Mouse (Mus musculus): ENCODE measurements around the gene Lhx2. TPM values are rescaled to one million over a fixed set of nuclear protein-coding genes. Genes with fewer than 3 reads are reported as not detected.

The Lhx2 gene
- polyA plus RNA-seq, 1 experiment from 2014 or later, result 68.9 TPM

GRCm38 (mm10) chr2:38323380-38323779 lies 15.7 kb upstream of the Lhx2 start:
- ATAC-seq (ENCODE audit: low FRiP score, low TSS enrichment), result no peak
- Histone ChIP-seq H3K4me3 (replicated peaks; ENCODE audit: low read depth, low read length) (no peak overlapping the region), H3K4me1 (ENCODE audit: control insufficient read depth, insufficient read depth, low read length) (no peaks in the 10 kb centered on the region), H3K27me3 (ENCODE audit: control insufficient read depth, insufficient read depth, low read length) (no peaks in the 10 kb centered on the region), H3K4me2 (ENCODE audit: low read length) (no peak overlapping the region), H3K27ac (replicated peaks; ENCODE audit: low read depth, low read length) (no peak overlapping the region), H3K9me3 (ENCODE audit: control insufficient read depth, low read length) (no peaks in the 10 kb centered on the region), H3K9ac (replicated peaks; ENCODE audit: low read length) (no peak overlapping the region), H3K36me3 (ENCODE audit: control insufficient read depth, insufficient read depth, low read length) (no peaks in the 10 kb centered on the region)
- DNase-seq, result no peak
- WGBS, result 77% methylated on average over 8 of the region's 8 CpGs

GRCm38 (mm10) chr2:38326671-38327070 lies 12.4 kb upstream of the Lhx2 start:
- Histone ChIP-seq H3K9me3 (ENCODE audit: control insufficient read depth, low read length) (no peaks in the 10 kb centered on the region), H3K36me3 (ENCODE audit: control insufficient read depth, insufficient read depth, low read length) (no peaks in the 10 kb centered on the region), H3K9ac (replicated peaks; ENCODE audit: low read length) (no peak overlapping the region), H3K4me2 (ENCODE audit: low read length) (no peak overlapping the region), H3K4me1 (ENCODE audit: control insufficient read depth, insufficient read depth, low read length) (no peaks in the 10 kb centered on the region), H3K4me3 (replicated peaks; ENCODE audit: low read depth, low read length) (no peak overlapping the region), H3K27ac (replicated peaks; ENCODE audit: low read depth, low read length) (no peak overlapping the region), H3K27me3 (ENCODE audit: control insufficient read depth, insufficient read depth, low read length) (0 out of 2 replicates have a peak, but pooled peaks cover 5% of the 10 kb centered on the region)
- ATAC-seq (ENCODE audit: low FRiP score, low TSS enrichment), result no peak
- no peak for DNase-seq
- 52% methylated on average over 1 of the region's 1 CpGs for WGBS

DNA sequence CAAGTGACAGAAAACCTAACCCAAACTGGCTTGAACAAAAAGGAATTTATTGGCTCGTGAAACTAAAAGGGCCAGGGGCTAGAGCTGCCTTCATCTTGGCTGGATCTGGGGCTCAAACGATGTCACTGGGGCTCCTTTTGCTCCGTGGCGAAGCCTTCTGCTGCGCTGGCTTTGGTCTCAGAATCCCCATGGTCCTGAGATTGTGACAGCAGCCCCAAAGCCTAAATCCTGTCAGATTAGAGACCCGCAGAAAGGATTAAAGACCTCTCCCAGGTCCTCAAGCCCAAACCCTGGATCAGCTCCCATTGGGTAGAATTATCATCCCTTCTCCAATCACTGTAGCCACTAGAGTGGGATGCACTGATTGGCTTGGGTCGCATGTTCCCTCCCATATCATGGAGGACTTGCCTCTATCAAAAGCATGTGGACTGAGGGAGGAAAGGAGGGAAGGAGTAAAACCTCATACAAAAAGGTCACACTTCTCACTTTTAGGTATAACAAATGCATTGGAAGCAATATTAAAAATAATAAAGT lies 5.4 kb upstream of the Lhx2 start:
- Histone ChIP-seq H3K9ac (replicated peaks; ENCODE audit: low read length) (no peak overlapping the region), H3K36me3 (ENCODE audit: control insufficient read depth, insufficient read depth, low read length) (no peaks in the 10 kb centered on the region), H3K27ac (replicated peaks; ENCODE audit: low read depth, low read length) (no peak overlapping the region), H3K4me2 (ENCODE audit: low read length) (no peak overlapping the region), H3K27me3 (ENCODE audit: control insufficient read depth, insufficient read depth, low read length) (peaks cover 55% of the 10 kb centered on the region), H3K9me3 (ENCODE audit: control insufficient read depth, low read length) (no peaks in the 10 kb centered on the region), H3K4me1 (ENCODE audit: control insufficient read depth, insufficient read depth, low read length) (peaks cover 5% of the 10 kb centered on the region; the same call in 1 of the 2 replicates), H3K4me3 (replicated peaks; ENCODE audit: low read depth, low read length) (no peak overlapping the region)
- ATAC-seq (ENCODE audit: low FRiP score, low TSS enrichment), result no peak
- 24% methylated on average over 7 of the region's 7 CpGs for WGBS
- DNase-seq, result peak; percentile 39

DNA sequence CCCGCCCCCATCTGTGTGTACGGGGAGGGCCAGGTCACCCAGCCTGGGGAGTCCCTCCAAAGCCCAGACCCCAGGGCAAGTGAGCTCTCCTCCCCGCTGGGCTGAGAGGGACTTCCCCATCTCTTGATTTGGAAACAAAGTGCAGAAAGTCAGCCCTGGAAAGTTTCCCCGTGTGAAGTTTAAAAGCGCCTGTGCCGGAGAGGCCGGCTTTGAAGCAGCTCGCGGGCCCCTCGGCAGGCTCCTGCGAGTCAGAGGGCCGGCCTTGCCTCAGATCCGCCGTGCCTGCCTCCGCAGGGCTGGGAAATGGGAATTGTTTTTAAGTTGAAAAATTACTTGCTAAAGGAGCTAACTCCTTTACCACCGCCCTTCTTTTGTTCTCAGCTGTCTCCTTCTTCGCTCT lies 2.5 kb upstream of the Lhx2 start:
- Histone ChIP-seq H3K9ac (replicated peaks; ENCODE audit: low read length) (no peak overlapping the region), H3K36me3 (ENCODE audit: control insufficient read depth, insufficient read depth, low read length) (no peaks in the 10 kb centered on the region), H3K27ac (replicated peaks; ENCODE audit: low read depth, low read length) (no peak overlapping the region), H3K27me3 (ENCODE audit: control insufficient read depth, insufficient read depth, low read length) (peaks cover 65% of the 10 kb centered on the region), H3K4me3 (replicated peaks; ENCODE audit: low read depth, low read length) (0 out of 2 replicates have a peak overlapping the region, but pooled peaks have one; percentile 9), H3K4me2 (ENCODE audit: low read length) (peak overlapping the region; percentile 21), H3K9me3 (ENCODE audit: control insufficient read depth, low read length) (no peaks in the 10 kb centered on the region), H3K4me1 (ENCODE audit: control insufficient read depth, insufficient read depth, low read length) (peaks cover 16% of the 10 kb centered on the region; the same call in 1 of the 2 replicates)
- WGBS, result 2% methylated on average over 17 of the region's 17 CpGs
- ATAC-seq (ENCODE audit: low FRiP score, low TSS enrichment) (no peak), DNase-seq (peak; percentile 58)

- 4% methylated on average over 6 of the region's 6 CpGs for WGBS
- peaks cover 64% of the 10 kb centered on the region for H3K27me3 ChIP-seq (ENCODE audit: control insufficient read depth, insufficient read depth, low read length)
- DNase-seq (no peak), ATAC-seq (ENCODE audit: low FRiP score, low TSS enrichment) (no peak)
- peaks cover 16% of the 10 kb centered on the region; the same call in 1 of the 2 replicates for H3K4me1 ChIP-seq (ENCODE audit: control insufficient read depth, insufficient read depth, low read length)
- no peak overlapping the region for H3K9ac ChIP-seq (replicated peaks; ENCODE audit: low read length)
- peak overlapping the region; percentile 21; the same call in 1 of the 2 replicates for H3K4me2 ChIP-seq (ENCODE audit: low read length)
- no peak overlapping the region; the same call in 1 of the 2 replicates for H3K4me3 ChIP-seq (replicated peaks; ENCODE audit: low read depth, low read length)
- no peaks in the 10 kb centered on the region for H3K36me3 ChIP-seq (ENCODE audit: control insufficient read depth, insufficient read depth, low read length)
- H3K27ac ChIP-seq (replicated peaks; ENCODE audit: low read depth, low read length), result no peak overlapping the region
- no peaks in the 10 kb centered on the region for H3K9me3 ChIP-seq (ENCODE audit: control insufficient read depth, low read length)
These were observed 1.9 kb upstream of the Lhx2 start for GRCm38 (mm10) chr2:38337091-38337640.

DNA sequence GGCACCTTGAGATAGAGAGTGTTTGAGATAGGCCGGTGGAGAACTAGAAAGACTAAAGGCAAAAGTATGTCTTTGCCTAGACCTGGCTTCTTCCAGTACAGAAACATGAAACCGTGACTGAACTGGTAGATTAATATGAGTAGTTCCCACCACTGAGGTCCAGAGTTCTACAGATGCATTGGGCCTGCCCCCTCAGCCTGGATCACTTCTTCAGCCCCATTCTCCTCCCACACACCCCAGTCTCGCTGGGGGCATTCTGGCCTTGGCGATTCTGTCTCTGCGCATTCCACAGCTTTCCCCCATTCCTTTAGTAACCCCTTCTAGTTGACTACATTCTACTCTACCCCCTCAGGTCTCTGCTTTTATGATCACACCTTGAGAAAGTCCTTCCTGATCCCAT lies 1.4 kb upstream of the Lhx2 start:
- Histone ChIP-seq H3K4me2 (ENCODE audit: low read length) (no peak overlapping the region), H3K4me1 (ENCODE audit: control insufficient read depth, insufficient read depth, low read length) (peaks cover 16% of the 10 kb centered on the region; the same call in 1 of the 2 replicates), H3K27ac (replicated peaks; ENCODE audit: low read depth, low read length) (peak overlapping the region; percentile 3; the same call in 1 of the 2 replicates), H3K4me3 (replicated peaks; ENCODE audit: low read depth, low read length) (no peak overlapping the region), H3K27me3 (ENCODE audit: control insufficient read depth, insufficient read depth, low read length) (peaks cover 66% of the 10 kb centered on the region), H3K9me3 (ENCODE audit: control insufficient read depth, low read length) (no peaks in the 10 kb centered on the region), H3K36me3 (ENCODE audit: control insufficient read depth, insufficient read depth, low read length) (no peaks in the 10 kb centered on the region), H3K9ac (replicated peaks; ENCODE audit: low read length) (no peak overlapping the region)
- ATAC-seq (ENCODE audit: low FRiP score, low TSS enrichment), result no peak
- no peak for DNase-seq
- 11% methylated on average over 5 of the region's 5 CpGs for WGBS

DNA sequence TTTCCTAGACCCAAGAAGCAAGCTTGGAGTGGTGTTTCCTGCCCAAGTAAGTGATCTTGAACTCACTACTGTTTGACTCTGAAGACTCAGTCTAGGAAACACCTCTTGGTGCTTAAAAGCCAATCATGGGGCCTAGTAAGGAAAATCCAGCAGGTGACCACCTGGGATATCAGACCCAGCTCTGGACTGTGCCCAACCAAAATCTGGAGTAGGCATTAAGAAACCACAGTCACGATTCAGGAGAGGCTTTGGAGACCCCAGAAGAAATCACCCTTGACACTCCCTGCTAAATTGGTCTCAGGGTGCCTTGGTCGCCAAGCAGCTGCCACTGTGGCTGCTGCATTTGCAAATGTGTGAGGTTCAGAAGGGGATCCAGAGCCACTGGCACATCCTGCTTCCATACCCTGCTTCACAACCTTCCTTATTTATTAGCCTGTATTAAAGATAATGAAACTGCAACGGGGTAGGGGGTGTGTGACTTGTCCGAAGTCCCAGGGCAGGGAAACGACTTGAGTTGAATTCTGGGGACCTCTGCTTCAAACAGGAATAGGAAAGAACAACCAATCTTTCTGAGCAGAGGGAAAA lies 641 bp upstream of the Lhx2 start:
- Histone ChIP-seq H3K9ac (replicated peaks; ENCODE audit: low read length) (peak overlapping the region; percentile 94), H3K27me3 (ENCODE audit: control insufficient read depth, insufficient read depth, low read length) (peaks cover 63% of the 10 kb centered on the region), H3K4me1 (ENCODE audit: control insufficient read depth, insufficient read depth, low read length) (peaks cover 16% of the 10 kb centered on the region; the same call in 1 of the 2 replicates), H3K36me3 (ENCODE audit: control insufficient read depth, insufficient read depth, low read length) (no peaks in the 10 kb centered on the region), H3K27ac (replicated peaks; ENCODE audit: low read depth, low read length) (peak overlapping the region; percentile 97), H3K4me3 (replicated peaks; ENCODE audit: low read depth, low read length) (peak overlapping the region; percentile 58), H3K4me2 (ENCODE audit: low read length) (peak overlapping the region; percentile 75), H3K9me3 (ENCODE audit: control insufficient read depth, low read length) (no peaks in the 10 kb centered on the region)
- no peak for ATAC-seq (ENCODE audit: low FRiP score, low TSS enrichment)
- 3% methylated on average over 5 of the region's 5 CpGs for WGBS
- peak; percentile 43 for DNase-seq

DNA sequence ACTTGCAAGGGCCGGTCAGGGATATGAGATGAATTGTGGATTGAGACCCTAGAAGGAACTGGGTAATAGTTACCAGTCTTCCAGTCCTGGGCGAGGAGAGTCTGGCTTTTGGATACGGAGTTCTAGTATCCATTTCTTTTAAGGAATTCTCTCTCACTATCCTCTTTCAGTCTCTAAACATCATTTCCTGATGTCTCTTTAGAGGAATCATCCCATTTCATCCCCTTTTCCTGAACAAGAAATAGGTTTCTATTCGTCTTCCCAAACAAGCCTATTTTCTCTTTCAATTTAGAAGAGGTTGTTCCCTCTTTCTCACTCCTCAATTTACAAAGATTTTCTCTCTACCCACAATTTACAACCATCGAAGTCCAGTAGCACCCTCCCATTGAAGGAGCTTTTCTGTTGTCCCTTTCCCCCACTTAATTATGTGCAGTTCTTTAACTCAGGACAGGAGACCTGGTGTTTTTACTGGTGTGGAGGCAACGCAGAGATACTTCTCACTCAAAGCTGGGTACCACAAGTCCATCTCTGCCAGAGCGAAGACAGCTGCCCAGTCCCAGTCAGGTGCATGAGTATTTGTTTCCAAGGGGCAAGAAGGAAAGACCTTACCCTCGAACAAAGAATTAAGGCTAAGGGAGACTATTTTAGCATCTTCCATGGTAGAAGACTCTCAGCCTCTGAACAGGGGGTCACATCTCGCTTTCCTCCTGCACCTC lies 987 bp downstream of the Lhx2 start:
- DNase-seq (peak; percentile 42), ATAC-seq (ENCODE audit: low FRiP score, low TSS enrichment) (no peak)
- peak overlapping the region; percentile 94 for H3K9ac ChIP-seq (replicated peaks; ENCODE audit: low read length)
- no peaks in the 10 kb centered on the region for H3K9me3 ChIP-seq (ENCODE audit: control insufficient read depth, low read length)
- H3K4me3 ChIP-seq (replicated peaks; ENCODE audit: low read depth, low read length), result peak overlapping the region; percentile 58
- WGBS, result under 1% methylated on average over 9 of the region's 9 CpGs
- no peaks in the 10 kb centered on the region for H3K36me3 ChIP-seq (ENCODE audit: control insufficient read depth, insufficient read depth, low read length)
- H3K27me3 ChIP-seq (ENCODE audit: control insufficient read depth, insufficient read depth, low read length), result peaks cover 71% of the 10 kb centered on the region
- H3K4me1 ChIP-seq (ENCODE audit: control insufficient read depth, insufficient read depth, low read length), result peaks cover 18% of the 10 kb centered on the region; the same call in 1 of the 2 replicates
- peak overlapping the region; percentile 75 for H3K4me2 ChIP-seq (ENCODE audit: low read length)
- H3K27ac ChIP-seq (replicated peaks; ENCODE audit: low read depth, low read length), result peak overlapping the region; percentile 97
